16 mouse cellular contexts compared by ENCODE assay signal in the genomic region with DNA sequence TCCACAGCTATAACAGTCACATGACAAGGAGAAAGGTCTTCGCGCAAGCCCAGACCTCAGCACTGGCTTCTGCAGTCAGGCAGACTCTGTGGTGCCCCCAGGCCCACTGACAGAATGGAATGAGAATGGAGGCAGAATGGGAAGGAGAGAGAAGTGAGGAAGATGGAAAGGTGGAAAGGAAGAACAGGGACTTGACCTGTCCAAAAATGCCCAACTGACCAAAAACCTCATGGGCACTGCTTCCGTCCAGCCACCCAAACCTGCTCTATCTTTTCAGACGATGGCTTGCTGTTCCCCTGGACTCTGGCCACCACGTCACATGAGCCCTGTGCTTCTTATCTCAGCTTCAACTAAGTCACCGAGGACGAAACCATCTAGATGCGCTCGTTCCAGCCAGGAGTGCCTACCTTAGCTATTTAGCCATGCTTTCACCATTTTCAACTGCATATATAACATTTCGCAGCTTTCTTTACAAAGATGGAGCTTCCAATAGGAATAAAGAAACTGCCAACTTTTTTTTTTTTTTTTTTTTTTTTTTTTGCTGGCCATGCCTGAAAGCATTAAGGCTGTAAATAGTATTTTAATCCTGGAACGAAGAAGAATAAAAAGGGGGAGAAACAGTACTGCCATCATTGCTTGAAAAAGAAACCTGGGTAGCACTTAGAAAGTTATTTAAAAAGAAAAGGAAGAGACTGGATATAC. TPM values are rescaled to one million over a fixed set of nuclear protein-coding genes. Genes with fewer than 3 reads are reported as not detected.
DNase-seq lines count a peak whose midpoint lies in the region; ATAC-seq and TF ChIP-seq lines count a peak whose summit lies in the region.
"Had no signal": no experiment of that assay in that cellular context is flagged by ENCODE, and none has a peak within 500 bp of the region (broad histone marks: within the 10 kb centered on the region; RNA-seq: fewer than 3 reads in every experiment).

No protein-coding gene starts in this region.

- no peak overlapping the region for H3K27ac ChIP-seq in heart, adult 2 months
- no peak overlapping the region for H3K27ac ChIP-seq in liver, embryonic 11.5 days (ENCODE audit: low read depth, low read length)
- no peak overlapping the region for H3K27ac ChIP-seq in hindbrain, embryonic 15.5 days (replicated peaks)
- H3K27ac ChIP-seq in liver, postnatal 0 days (ENCODE audit: low read depth) = no peak overlapping the region
- H3K27ac ChIP-seq: forebrain, embryonic 10.5 days; heart, embryonic 15.5 days had no signal

- no peak for TF ChIP-seq POLR2A in heart, adult 2 months (IDR thresholded peaks at IDR 0.05; ENCODE audit: insufficient read depth, low read depth, low read length)

- no peak for TF ChIP-seq CTCF in heart, adult 2 months (IDR thresholded peaks at IDR 0.05)
- TF ChIP-seq CTCF in liver, postnatal 0 days (IDR thresholded peaks at IDR 0.05; ENCODE audit: low read depth) = no peak

- no peak overlapping the region for H3K9ac ChIP-seq in heart, adult 2 months (ENCODE audit: low read depth, low read length)
- H3K9ac ChIP-seq in liver, embryonic 11.5 days (ENCODE audit: low read depth, low read length) = no peak overlapping the region
- no peak overlapping the region for H3K9ac ChIP-seq in hindbrain, embryonic 15.5 days
- H3K9ac ChIP-seq in liver, postnatal 0 days (replicated peaks) = no peak overlapping the region

- no peaks in the 10 kb centered on the region for H3K27me3 ChIP-seq in heart, adult 2 months (ENCODE audit: control insufficient read depth, insufficient read depth, low read length)
- no peaks in the 10 kb centered on the region for H3K27me3 ChIP-seq in liver, embryonic 11.5 days (replicated peaks; ENCODE audit: control insufficient read depth, insufficient read depth, low read length)
- peaks cover 1% of the 10 kb centered on the region; the same call in 1 of the 2 replicates for H3K27me3 ChIP-seq in hindbrain, embryonic 15.5 days
- H3K27me3 ChIP-seq in liver, postnatal 0 days (ENCODE audit: insufficient read depth, low read length) = no peaks in the 10 kb centered on the region; the same call in 1 of the 2 replicates
- H3K27me3 ChIP-seq: heart, embryonic 15.5 days had no signal

- peaks cover 6% of the 10 kb centered on the region for H3K4me1 ChIP-seq in heart, adult 2 months (ENCODE audit: control insufficient read depth, insufficient read depth, low read length)
- peaks cover 27% of the 10 kb centered on the region for H3K4me1 ChIP-seq in liver, embryonic 11.5 days (replicated peaks; ENCODE audit: control insufficient read depth, insufficient read depth, low read length)
- H3K4me1 ChIP-seq in hindbrain, embryonic 15.5 days (replicated peaks) = peaks cover 30% of the 10 kb centered on the region
- peaks cover 33% of the 10 kb centered on the region for H3K4me1 ChIP-seq in liver, postnatal 0 days (ENCODE audit: insufficient read depth)

- H3K4me2 ChIP-seq in liver, embryonic 11.5 days = peak overlapping the region; percentile 34
- H3K4me2 ChIP-seq in hindbrain, embryonic 15.5 days = peak overlapping the region; percentile 91; the same call in 1 of the 2 replicates
- H3K4me2 ChIP-seq in liver, postnatal 0 days (ENCODE audit: low read depth, low read length) = peak overlapping the region; percentile 94

- peak; percentile 86 for DNase-seq in heart, adult 11 months
- no peak for DNase-seq in heart, adult 2 months
- DNase-seq in liver, embryonic 11.5 days (ENCODE audit: low spot score) = no peak
- DNase-seq in liver = no peak
- no peak for DNase-seq in liver, postnatal 0 days
- no peak for DNase-seq in adrenal gland, adult 8-10 months
- DNase-seq in spleen, adult 18-20 months = no peak
- DNase-seq: cerebellum, adult 9-10 months; kidney, adult 18-20 months; lung, adult 2 months; thymus, adult 18-20 months had no signal

- ATAC-seq in liver, embryonic 11.5 days (replicated peaks; ENCODE audit: low FRiP score) = no peak
- ATAC-seq in hindbrain, embryonic 15.5 days (ENCODE audit: low FRiP score, low read depth) = no peak
- no peak for ATAC-seq in liver, postnatal 0 days
- ATAC-seq: activated CD4-positive, CD25-positive, alpha-beta regulatory T cell, adult 4 months had no signal

- H3K9me3 ChIP-seq in liver, embryonic 11.5 days (ENCODE audit: control insufficient read depth, low read length) = no peaks in the 10 kb centered on the region
- no peaks in the 10 kb centered on the region for H3K9me3 ChIP-seq in hindbrain, embryonic 15.5 days
- H3K9me3 ChIP-seq in liver, postnatal 0 days (ENCODE audit: low read length) = no peaks in the 10 kb centered on the region
- H3K9me3 ChIP-seq: forebrain, embryonic 10.5 days; heart, embryonic 15.5 days had no signal

- 68% methylated on average over 11 of the region's 11 CpGs for WGBS in heart, adult 2 months
- WGBS in liver, embryonic 11.5 days = 73% methylated on average over 11 of the region's 11 CpGs
- WGBS in hindbrain, embryonic 15.5 days = 89% methylated on average over 11 of the region's 11 CpGs
- WGBS in liver, postnatal 0 days (ENCODE audit: insufficient replicate concordance) = 69% methylated on average over 11 of the region's 11 CpGs

- no peaks in the 10 kb centered on the region for H3K79me2 ChIP-seq in heart, adult 2 months (replicated peaks; ENCODE audit: control insufficient read depth, insufficient read depth, low read length)

- H3K4me3 ChIP-seq in heart, adult 2 months = no peak overlapping the region
- H3K4me3 ChIP-seq in liver, embryonic 11.5 days (ENCODE audit: low read depth, low read length) = no peak overlapping the region
- no peak overlapping the region for H3K4me3 ChIP-seq in hindbrain, embryonic 15.5 days
- peak overlapping the region; percentile 84; the same call in 1 of the 2 replicates for H3K4me3 ChIP-seq in liver, postnatal 0 days (ENCODE audit: low read depth, low read length)
- H3K4me3 ChIP-seq: myocyte had no signal

- intact Hi-C loops in heart, adult 2 months (cut with DNase I) = loop anchor here (2.0 to 10.0 kb wide), 2 partner anchors 71 to 189 kb away; a partner anchor contains a TSS

- no peak for TF ChIP-seq EP300 in heart, adult 2 months (IDR thresholded peaks at IDR 0.05; ENCODE audit: insufficient read depth, low read depth, low read length)
- no peak for TF ChIP-seq EP300 in liver, postnatal 0 days (IDR thresholded peaks at IDR 0.05; ENCODE audit: low read depth)

- H3K36me3 ChIP-seq in heart, adult 2 months (ENCODE audit: control insufficient read depth, insufficient read depth, low read length) = no peaks in the 10 kb centered on the region
- peaks cover 43% of the 10 kb centered on the region for H3K36me3 ChIP-seq in liver, embryonic 11.5 days (ENCODE audit: control insufficient read depth, insufficient read depth, low read length)
- H3K36me3 ChIP-seq in hindbrain, embryonic 15.5 days = peaks cover 36% of the 10 kb centered on the region
- H3K36me3 ChIP-seq in liver, postnatal 0 days (replicated peaks; ENCODE audit: insufficient read depth, low read length) = peaks cover 47% of the 10 kb centered on the region

RNA-seq across cellular contexts. Expression of a gene that starts 2.6 kb away (rescaled TPM):
- total RNA-seq in heart, adult 2 months (2021) = 10 to 100 TPM; 53.0 to 66.5 TPM
- 40.5 and 59.0 TPM in 2 replicates for polyA plus RNA-seq in heart, adult 2 months (2012; rRNA removed)
- 39.8 and 41.1 TPM in 2 replicates for polyA plus RNA-seq in liver, embryonic 11.5 days (2014; fragmentation: Nextera tagmentation; extraction: Ambion mirVana)
- 26.5 and 27.0 TPM in 2 replicates for polyA plus RNA-seq in hindbrain, embryonic 15.5 days (2015; fragmentation: Nextera tagmentation; extraction: Ambion mirVana)
- polyA plus RNA-seq in liver, postnatal 0 days (2015; fragmentation: Nextera tagmentation; extraction: Ambion mirVana) = 19.1 and 24.7 TPM in 2 replicates
- total RNA-seq in adrenal gland, adult 8-10 months (2022) = 10 to 100 TPM; 73.6 to 86.6 (median 84.0) TPM

Comparison
In these comparisons a context has a peak if more than half of its experiments do, and no peak if none do; other contexts are left out.
1. H3K4me2 ChIP-seq: peak in every context shown above with its lines; median percentile 94 in liver, postnatal 0 days; 91 in hindbrain, embryonic 15.5 days; 34 in liver, embryonic 11.5 days.